Mouse (Mus musculus) spleen, adult 2 months (tissue): ENCODE data around the gene Tacr2. TPM values are rescaled to one million over a fixed set of nuclear protein-coding genes. Genes with fewer than 3 reads are reported as not detected.

Source experiments
- DNase-seq, 2 experiments: peaks; one replicate each; pipeline versions ENCODE4 v3.0.0 to v3.0.0-alpha.2; 2012 to 2021; ENCODE audit warnings: low spot score in 2 of 2, low read depth in 1 of 2
- H3K27ac ChIP-seq: fragments of 200-500 bp; 2 replicates; pipeline ENCODE4 v1.5.1; 2012; ENCODE audit warnings: low read length, inconsistent platforms; ENCODE audit not compliant: insufficient read depth
- H3K27me3 ChIP-seq: fragments of 200-500 bp; 2 replicates; pipeline ENCODE4 v1.6.1; 2012; ENCODE audit warnings: mild to moderate bottlenecking, moderate library complexity, low read length, inconsistent platforms; ENCODE audit not compliant: control insufficient read depth, insufficient read depth
- H3K36me3 ChIP-seq: fragments of 200-500 bp; 2 replicates; pipeline ENCODE4 v1.6.1; 2012; ENCODE audit warnings: mild to moderate bottlenecking, low read length, inconsistent platforms; ENCODE audit not compliant: control insufficient read depth, insufficient read depth
- H3K4me1 ChIP-seq: fragments of 200-500 bp; 2 replicates; pipeline ENCODE4 v1.6.1; 2011; ENCODE audit warnings: inconsistent platforms; ENCODE audit not compliant: control insufficient read depth, insufficient read depth, insufficient read length
- H3K4me3 ChIP-seq: fragments of 200-500 bp; 2 replicates; pipeline ENCODE4 v1.5.1; 2011; ENCODE audit warnings: mild to moderate bottlenecking, inconsistent platforms; ENCODE audit not compliant: insufficient read depth, insufficient read length; ENCODE audit errors: extremely low read depth
- CTCF ChIP-seq: fragments of 200-500 bp; IDR thresholded peaks from 2 replicates; pipeline ENCODE4 v1.5.1; 2011; ENCODE audit warnings: mild to moderate bottlenecking, inconsistent platforms; ENCODE audit not compliant: insufficient read depth, insufficient read length, insufficient replicate concordance; ENCODE audit errors: extremely low read depth
- POLR2A ChIP-seq: fragments of 200-500 bp; IDR thresholded peaks from 2 replicates; pipeline ENCODE4 v1.6.1; 2011; ENCODE audit warnings: low read depth, low read length, inconsistent platforms
- WGBS: fragments of 180-500 bp; shearing (Covaris S2); methylation state at CpG from one replicate; pipeline ENCODE4 v1.1.7; 2018; 5-methylcytosine and 5-hydroxymethylcytosine counted together
- polyA plus RNA-seq: library from polyadenylated mRNA; depleted of rRNA; stranded (reverse); fragments of >200 nt; gene quantifications from 2 replicates; pipeline ENCODE4 v1.2.3, GENCODE M21; 2012

Gene Tacr2
- polyA plus RNA-seq, 1 experiment = not detected

DNA sequence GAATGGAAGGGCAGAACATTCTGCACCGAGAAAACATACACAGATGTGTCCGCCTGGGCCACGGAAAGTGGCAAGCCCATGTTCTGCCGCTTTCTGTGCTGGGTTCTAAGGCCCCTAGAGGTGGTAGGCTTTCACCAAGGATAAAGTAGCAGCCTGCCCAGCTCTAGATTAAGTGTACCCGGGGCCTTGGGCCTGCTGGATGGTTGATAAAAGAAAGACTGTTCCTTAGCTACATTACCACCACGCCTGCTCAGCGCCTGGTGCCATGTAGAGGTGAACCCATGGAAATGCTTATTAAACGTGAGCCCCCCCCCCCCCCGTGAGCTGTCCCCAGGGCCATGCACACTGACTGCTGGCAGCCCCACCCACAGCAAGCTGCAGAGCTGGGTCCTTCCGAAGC is 15.0 kb upstream of the Tacr2 start:
- Histone ChIP-seq H3K36me3 (no peaks in the 10 kb centered on the region), H3K4me1 (no peaks in the 10 kb centered on the region; the same call in 1 of the 2 replicates), H3K4me3 (no peak overlapping the region), H3K27me3 (no peaks in the 10 kb centered on the region), H3K27ac (no peak overlapping the region)
- 64% methylated on average over 10 of the region's 10 CpGs for whole genome bisulfite sequencing
- TF ChIP-seq POLR2A (no peak), CTCF (no peak)
- no peak for DNase-seq

DNA sequence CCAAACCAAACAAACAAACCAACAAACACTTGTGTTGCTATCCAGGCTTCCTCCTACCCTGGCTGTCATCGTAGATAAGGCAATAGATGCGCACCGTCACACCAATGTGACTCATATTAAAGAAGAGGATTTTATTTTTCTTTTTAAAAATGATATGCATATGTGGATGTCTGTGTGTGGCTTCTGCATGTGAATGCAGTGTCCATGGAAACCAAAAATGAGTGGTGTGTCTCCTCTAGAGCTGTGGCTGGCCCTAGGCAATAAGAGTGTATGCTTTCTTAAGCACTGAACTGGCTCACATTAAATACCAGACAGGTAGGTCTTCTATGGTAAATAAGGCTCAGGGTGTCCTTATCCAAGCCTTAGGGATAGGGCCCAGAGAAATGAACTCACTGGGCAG is 13.6 kb upstream of the Tacr2 start:
- Histone ChIP-seq H3K27ac (no peak overlapping the region), H3K36me3 (no peaks in the 10 kb centered on the region)
- 82% methylated on average over 3 of the region's 3 CpGs for WGBS

DNA sequence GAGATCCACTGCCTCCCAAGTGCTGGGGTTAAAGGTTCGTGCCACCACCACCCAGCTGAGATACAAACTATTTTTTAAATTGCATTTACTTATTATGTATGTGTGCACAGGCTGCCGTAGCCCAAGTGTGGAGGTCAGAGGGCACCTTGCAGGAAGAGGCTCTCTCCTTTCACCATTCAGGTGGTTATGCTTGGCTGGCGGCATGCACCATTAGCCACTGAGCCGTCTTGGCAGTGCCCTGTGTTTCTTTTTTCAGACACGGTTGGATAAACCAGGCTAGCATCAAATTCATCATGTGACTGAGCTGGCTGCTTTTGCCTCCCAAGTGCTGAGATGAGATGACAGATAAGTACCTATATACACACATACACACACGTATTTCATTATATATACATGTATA is 13.0 kb upstream of the Tacr2 start:
- Histone ChIP-seq H3K4me3 (no peak overlapping the region), H3K27ac (no peak overlapping the region), H3K36me3 (no peaks in the 10 kb centered on the region), H3K4me1 (no peaks in the 10 kb centered on the region; the same call in 1 of the 2 replicates), H3K27me3 (no peaks in the 10 kb centered on the region)
- 57% methylated on average over 6 of the region's 6 CpGs for WGBS
- no peak for TF ChIP-seq CTCF
- no peak for TF ChIP-seq POLR2A
- DNase-seq = no peak

More for the DNA sequence above, 13.6 kb upstream of the Tacr2 start:
- Histone ChIP-seq H3K4me3 (no peak overlapping the region), H3K4me1 (no peaks in the 10 kb centered on the region; the same call in 1 of the 2 replicates), H3K27me3 (no peaks in the 10 kb centered on the region)
- no peak for DNase-seq
- TF ChIP-seq CTCF (no peak), POLR2A (no peak)

DNA sequence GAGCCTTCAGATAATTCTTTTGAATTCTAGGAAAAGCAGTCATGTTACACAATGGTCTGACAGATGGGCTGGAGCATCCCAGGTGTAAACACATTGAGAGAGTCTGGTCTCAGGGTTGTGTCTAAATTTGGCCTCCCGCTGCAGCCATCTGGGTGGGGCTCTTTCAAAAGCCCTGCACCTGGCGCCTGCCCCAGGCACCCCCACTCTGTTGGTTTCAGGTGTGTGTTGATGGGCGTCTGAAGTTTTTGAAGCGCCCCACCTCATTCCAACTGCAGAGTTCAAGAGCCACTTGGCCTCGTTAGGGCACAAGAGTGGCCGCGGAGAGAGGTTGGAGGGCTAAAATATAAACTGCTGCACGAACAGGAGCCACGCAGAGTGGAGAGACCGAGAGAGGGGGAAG is 9.9 kb upstream of the Tacr2 start:
- 79% methylated on average over 10 of the region's 10 CpGs for WGBS
- DNase-seq = no peak
- no peaks in the 10 kb centered on the region for H3K36me3 ChIP-seq

DNA sequence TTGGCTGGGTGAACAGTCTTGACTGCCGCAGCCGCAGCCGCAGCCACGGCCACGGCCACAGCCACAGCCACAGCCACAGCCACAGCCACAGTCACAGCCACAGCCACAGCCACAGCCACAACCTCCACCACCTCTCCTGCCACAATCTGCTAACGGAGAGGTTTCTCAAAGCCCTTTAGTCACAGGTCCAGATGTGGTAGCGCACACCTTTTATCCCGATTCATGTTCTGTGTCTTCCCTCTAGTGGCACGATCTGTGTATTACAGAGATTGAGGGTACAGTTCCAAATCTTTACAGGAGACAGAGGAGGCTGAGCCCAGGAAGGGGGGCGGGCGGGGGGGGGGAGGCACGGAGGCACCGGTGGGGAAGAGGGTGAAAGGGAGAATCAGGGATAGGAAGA is 9.3 kb upstream of the Tacr2 start:
- WGBS = 61% methylated on average over 11 of the region's 13 CpGs
- peak in 1 of 2 experiments; percentile 49 for DNase-seq
- no peak overlapping the region for H3K27ac ChIP-seq
- no peak overlapping the region for H3K4me3 ChIP-seq
- no peaks in the 10 kb centered on the region; the same call in 1 of the 2 replicates for H3K4me1 ChIP-seq
- TF ChIP-seq CTCF (no peak), POLR2A (no peak)
- no peaks in the 10 kb centered on the region for H3K27me3 ChIP-seq
- no peaks in the 10 kb centered on the region for H3K36me3 ChIP-seq

More for the DNA sequence above, 9.9 kb upstream of the Tacr2 start:
- Histone ChIP-seq H3K27ac (no peak overlapping the region), H3K27me3 (no peaks in the 10 kb centered on the region), H3K4me3 (no peak overlapping the region), H3K4me1 (no peaks in the 10 kb centered on the region; the same call in 1 of the 2 replicates)
- no peak for TF ChIP-seq CTCF
- TF ChIP-seq POLR2A = no peak

DNA sequence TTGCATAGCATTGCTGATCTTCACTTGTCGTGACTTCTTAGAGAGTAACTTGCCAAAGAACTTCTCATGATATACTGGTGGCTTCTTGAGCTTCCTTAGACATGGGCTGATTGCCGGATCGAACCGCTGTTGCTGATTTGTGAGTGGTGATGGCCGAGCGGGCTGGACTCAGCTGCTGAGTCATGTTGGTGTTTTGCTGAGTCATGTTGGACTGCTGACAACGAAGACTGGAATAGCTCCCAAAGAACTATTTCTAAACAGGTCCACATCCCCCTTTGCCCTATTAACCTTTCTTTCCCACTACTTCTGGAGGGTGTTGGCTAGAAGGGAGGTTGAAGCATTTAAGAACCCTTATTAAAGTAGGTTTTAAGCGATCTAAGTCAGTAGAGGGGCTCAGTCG is 8.2 kb upstream of the Tacr2 start:
- no peak for TF ChIP-seq POLR2A
- no peak for TF ChIP-seq CTCF
- no peak overlapping the region for H3K27ac ChIP-seq
- WGBS = 85% methylated on average over 9 of the region's 9 CpGs
- no peak overlapping the region for H3K4me3 ChIP-seq
- H3K27me3 ChIP-seq = no peaks in the 10 kb centered on the region
- DNase-seq = no peak
- H3K4me1 ChIP-seq = no peaks in the 10 kb centered on the region; the same call in 1 of the 2 replicates
- no peaks in the 10 kb centered on the region for H3K36me3 ChIP-seq

DNA sequence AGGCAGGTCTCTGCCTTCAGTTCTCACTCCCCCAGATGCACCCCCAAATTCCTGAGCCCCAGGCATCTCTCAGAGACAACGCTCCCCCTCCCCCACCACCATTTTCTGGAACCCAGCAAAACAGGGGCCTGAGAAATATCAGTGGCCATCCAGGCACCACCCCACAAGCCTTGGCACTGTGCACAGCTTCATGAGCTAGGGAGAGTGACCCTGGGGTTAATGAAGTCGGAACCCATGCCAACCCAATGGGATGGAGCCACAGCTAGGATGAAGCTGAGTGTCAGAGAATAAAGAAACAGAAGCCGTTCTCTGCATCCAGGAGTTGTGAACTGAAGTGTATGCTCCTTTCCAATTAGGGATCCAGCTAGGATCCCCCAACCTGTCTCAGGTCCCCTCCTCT is 5.1 kb upstream of the Tacr2 start:
- 89% methylated on average over 3 of the region's 3 CpGs for WGBS
- no peaks in the 10 kb centered on the region for H3K4me1 ChIP-seq
- TF ChIP-seq POLR2A (no peak), CTCF (no peak)
- H3K27ac ChIP-seq = no peak overlapping the region
- H3K36me3 ChIP-seq = no peaks in the 10 kb centered on the region
- no peak for DNase-seq
- no peak overlapping the region for H3K4me3 ChIP-seq
- no peaks in the 10 kb centered on the region for H3K27me3 ChIP-seq

DNA sequence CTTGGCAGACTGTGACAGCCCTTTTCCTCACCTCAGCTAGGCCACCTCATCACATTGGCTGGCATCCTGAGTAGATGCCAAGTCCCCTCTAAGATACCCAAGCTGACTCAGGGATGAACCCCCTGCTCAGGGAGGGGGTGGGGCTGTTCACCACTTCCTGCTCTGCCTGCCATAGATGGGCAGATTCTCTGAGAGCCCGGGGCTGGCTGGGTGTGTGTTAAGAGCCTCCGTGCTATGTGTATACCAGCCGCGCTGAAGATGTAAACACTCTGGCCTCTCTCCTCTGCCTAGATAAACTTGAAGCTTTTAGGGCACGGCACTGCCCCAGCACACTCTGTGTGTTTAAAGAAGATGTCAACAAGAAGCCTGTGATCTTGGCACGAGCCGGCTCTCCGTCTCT is 4.4 kb upstream of the Tacr2 start:
- DNase-seq = no peak
- TF ChIP-seq CTCF (no peak), POLR2A (no peak)
- no peaks in the 10 kb centered on the region for H3K36me3 ChIP-seq
- no peaks in the 10 kb centered on the region for H3K4me1 ChIP-seq
- no peak overlapping the region for H3K27ac ChIP-seq
- 28% methylated on average over 8 of the region's 8 CpGs for WGBS
- no peaks in the 10 kb centered on the region for H3K27me3 ChIP-seq
- H3K4me3 ChIP-seq = no peak overlapping the region
